Mouse (Mus musculus) urinary bladder, postnatal 4 days (tissue): ENCODE data around the gene Ntrk2.

Source experiments
- DNase-seq, 2 experiments: peaks; one replicate each; pipeline ENCODE4 v3.0.0; 2021 to 2022; ENCODE audit warnings: low spot score in 2 of 2

Ntrk2 gene

GRCm38 (mm10) chr13:59110107-59110506, 303.7 kb downstream of the Ntrk2 start:
- no peak for DNase-seq

GRCm38 (mm10) chr13:59114684-59115083, 308.3 kb downstream of the Ntrk2 start:
- DNase-seq, result no peak

- peak in 1 of 2 experiments; percentile 45 for DNase-seq
These were observed 309.2 kb downstream of the Ntrk2 start for GRCm38 (mm10) chr13:59115551-59115950.

- DNase-seq, result no peak
These were observed 310.9 kb downstream of the Ntrk2 start for GRCm38 (mm10) chr13:59117233-59117632.

GRCm38 (mm10) chr13:59119596-59120394, 313.4 kb downstream of the Ntrk2 start:
- DNase-seq, result no peak

GRCm38 (mm10) chr13:59143141-59143744, 336.9 kb downstream of the Ntrk2 start:
- DNase-seq, result peak in 1 of 2 experiments; percentile 57

GRCm38 (mm10) chr13:59144321-59144856, 338.0 kb downstream of the Ntrk2 start:
- peak in 1 of 2 experiments; percentile 35 for DNase-seq

GRCm38 (mm10) chr13:59145677-59146555, 339.5 kb downstream of the Ntrk2 start:
- DNase-seq, result peak in 1 of 2 experiments; percentile 60

- DNase-seq, result peak in 1 of 2 experiments; percentile 14
These were observed 340.2 kb downstream of the Ntrk2 start for GRCm38 (mm10) chr13:59146616-59147015.

- no peak for DNase-seq
These were observed 341.6 kb downstream of the Ntrk2 start for GRCm38 (mm10) chr13:59147976-59148375.

GRCm38 (mm10) chr13:59148793-59149192, 342.4 kb downstream of the Ntrk2 start:
- DNase-seq, result no peak

- no peak for DNase-seq
These were observed 357.6 kb downstream of the Ntrk2 start for GRCm38 (mm10) chr13:59164015-59164414.

- DNase-seq, result no peak
These were observed 367.5 kb downstream of the Ntrk2 start for GRCm38 (mm10) chr13:59173840-59174239.

GRCm38 (mm10) chr13:59176021-59176420, 369.7 kb downstream of the Ntrk2 start:
- no peak for DNase-seq

- no peak for DNase-seq
These were observed 370.1 kb downstream of the Ntrk2 start for GRCm38 (mm10) chr13:59176485-59176884.

- DNase-seq, result no peak
These were observed 370.6 kb downstream of the Ntrk2 start for GRCm38 (mm10) chr13:59177003-59177402.

- no peak for DNase-seq
These were observed 373.6 kb downstream of the Ntrk2 start for GRCm38 (mm10) chr13:59179986-59180385.

- DNase-seq, result no peak
These were observed 374.4 kb downstream of the Ntrk2 start for GRCm38 (mm10) chr13:59180781-59181180.

GRCm38 (mm10) chr13:59181188-59181947, 375.0 kb downstream of the Ntrk2 start:
- no peak for DNase-seq

- DNase-seq, result no peak
These were observed 376.3 kb downstream of the Ntrk2 start for GRCm38 (mm10) chr13:59182630-59183029.
